Mouse (Mus musculus) liver, embryonic 11.5 days (tissue): ENCODE results near the gene Cacna1a. TPM values are rescaled to one million over a fixed set of nuclear protein-coding genes. Genes with fewer than 3 reads are reported as not detected.

ENCODE experiments used
- ATAC-seq: fragments of 200-750 bp; cut with Nextera tagmentation; replicated peaks from 2 replicates; pipeline ENCODE4 v1.8.0; 2017; ENCODE audit warnings: moderate number of reproducible peaks, mild to moderate bottlenecking, moderate TSS enrichment, moderate library complexity; ENCODE audit not compliant: low FRiP score
- DNase-seq: peaks from one replicate; pipeline ENCODE4 v3.0.0-alpha.2; 2017; ENCODE audit warnings: low spot score
- H3K27ac ChIP-seq: fragments of 300-500 bp; sonication (generic); 2 replicates; pipeline ENCODE4 v1.5.1; 2014; ENCODE audit warnings: mild to moderate bottlenecking, low read depth, low read length, control low read depth
- H3K27me3 ChIP-seq: fragments of 300-500 bp; sonication (generic); replicated peaks from 2 replicates; pipeline ENCODE4 v1.6.1; 2014; ENCODE audit warnings: low read length, mixed read lengths; ENCODE audit not compliant: control insufficient read depth, insufficient read depth
- H3K36me3 ChIP-seq: fragments of 300-500 bp; sonication (generic); 2 replicates; pipeline ENCODE4 v1.6.1; 2014; ENCODE audit warnings: mild to moderate bottlenecking, low read length, moderate library complexity, mixed read lengths; ENCODE audit not compliant: control insufficient read depth, insufficient read depth
- H3K4me1 ChIP-seq: fragments of 300-500 bp; sonication (generic); replicated peaks from 2 replicates; pipeline ENCODE4 v1.6.1; 2014; ENCODE audit warnings: low read length, mixed read lengths; ENCODE audit not compliant: control insufficient read depth, insufficient read depth
- H3K4me2 ChIP-seq: fragments of 300-500 bp; sonication (generic); 2 replicates; pipeline ENCODE4 v1.6.1; 2014; ENCODE audit warnings: mild to moderate bottlenecking, control low read depth, moderate library complexity
- H3K4me3 ChIP-seq: fragments of 300-500 bp; sonication (generic); 2 replicates; pipeline ENCODE4 v1.5.1; 2014; ENCODE audit warnings: low read depth, low read length, control low read depth
- H3K9ac ChIP-seq: fragments of 300-500 bp; sonication (generic); 2 replicates; pipeline ENCODE4 v1.6.1; 2014; ENCODE audit warnings: low read depth, low read length, control low read depth
- H3K9me3 ChIP-seq: fragments of 300-500 bp; sonication (generic); 2 replicates; pipeline ENCODE4 v1.6.1; 2016; ENCODE audit warnings: low read length, inconsistent platforms, mixed read lengths; ENCODE audit not compliant: control insufficient read depth
- WGBS: fragments of 180-500 bp; shearing (Covaris S2); extraction: QIAGEN DNeasy Blood & Tissue Kit; methylation state at CpG from one replicate; pipeline ENCODE4 v1.1.7; 2014; 5-methylcytosine and 5-hydroxymethylcytosine counted together
- polyA plus RNA-seq: library from polyadenylated mRNA; unstranded; fragments of >200 nt; fragmentation: Nextera tagmentation; extraction: Ambion mirVana; gene quantifications from 2 replicates; pipeline ENCODE4 v1.2.1, GENCODE M21; 2014

Gene Cacna1a
- polyA plus RNA-seq, 1 experiment from 2014 or later: 1.8 TPM

GRCm38 (mm10) chr8:84552457-84552856 lies 164.2 kb downstream of the Cacna1a start:
- ATAC-seq: no peak
- Histone ChIP-seq H3K9ac (no peak overlapping the region), H3K4me3 (no peak overlapping the region), H3K4me2 (no peak overlapping the region), H3K4me1 (no peaks in the 10 kb centered on the region), H3K9me3 (no peaks in the 10 kb centered on the region), H3K36me3 (no peaks in the 10 kb centered on the region), H3K27ac (no peak overlapping the region), H3K27me3 (peaks cover 26% of the 10 kb centered on the region)
- DNase-seq: no peak
- 71% methylated on average over 4 of the region's 4 CpGs for WGBS

GRCm38 (mm10) chr8:84553106-84553505 lies 164.9 kb downstream of the Cacna1a start:
- 81% methylated on average over 8 of the region's 8 CpGs for WGBS
- no peak overlapping the region for H3K9ac ChIP-seq
- peaks cover 33% of the 10 kb centered on the region for H3K27me3 ChIP-seq
- no peak for DNase-seq
- ATAC-seq: no peak
- H3K4me2 ChIP-seq: no peak overlapping the region
- H3K27ac ChIP-seq: no peak overlapping the region
- H3K4me1 ChIP-seq: no peaks in the 10 kb centered on the region
- H3K36me3 ChIP-seq: no peaks in the 10 kb centered on the region
- no peaks in the 10 kb centered on the region for H3K9me3 ChIP-seq
- H3K4me3 ChIP-seq: no peak overlapping the region

DNA sequence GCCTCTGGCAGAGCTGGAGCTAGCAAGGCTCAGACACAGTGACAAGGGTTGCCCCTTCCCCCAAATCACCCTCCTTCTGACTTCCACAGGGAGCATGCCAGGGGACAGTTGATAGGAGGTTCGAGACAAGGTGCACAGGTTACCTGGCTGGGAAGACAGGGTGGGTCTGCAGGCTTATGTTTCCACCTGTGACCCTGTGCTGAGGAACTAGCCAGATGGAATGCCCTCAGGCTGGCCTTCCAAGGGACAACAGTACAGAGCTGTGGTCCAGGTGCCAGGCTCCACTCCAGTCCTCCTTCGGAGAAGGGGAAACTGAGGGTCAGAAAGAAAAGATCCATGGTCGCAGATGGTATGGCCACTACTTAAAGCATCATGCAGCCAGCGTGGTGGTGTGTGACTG lies 165.4 kb downstream of the Cacna1a start:
- 76% methylated on average over 4 of the region's 4 CpGs for WGBS
- peaks cover 38% of the 10 kb centered on the region for H3K27me3 ChIP-seq
- no peak overlapping the region for H3K27ac ChIP-seq

GRCm38 (mm10) chr8:84554301-84555027 lies 166.2 kb downstream of the Cacna1a start:
- H3K9me3 ChIP-seq: no peaks in the 10 kb centered on the region
- H3K9ac ChIP-seq: no peak overlapping the region
- ATAC-seq (no peak), DNase-seq (peak; percentile 48)
- 47% methylated on average over 14 of the region's 14 CpGs for WGBS
- no peaks in the 10 kb centered on the region for H3K4me1 ChIP-seq
- no peaks in the 10 kb centered on the region for H3K36me3 ChIP-seq
- H3K4me3 ChIP-seq: no peak overlapping the region
- peaks cover 47% of the 10 kb centered on the region for H3K27me3 ChIP-seq
- H3K4me2 ChIP-seq: no peak overlapping the region
- no peak overlapping the region for H3K27ac ChIP-seq

More for the DNA sequence above, 165.4 kb downstream of the Cacna1a start:
- Histone ChIP-seq H3K9me3 (no peaks in the 10 kb centered on the region), H3K4me2 (no peak overlapping the region), H3K36me3 (no peaks in the 10 kb centered on the region), H3K4me3 (no peak overlapping the region), H3K9ac (no peak overlapping the region), H3K4me1 (no peaks in the 10 kb centered on the region)
- ATAC-seq (no peak), DNase-seq (no peak)

GRCm38 (mm10) chr8:84555269-84555668 lies 167.0 kb downstream of the Cacna1a start:
- Histone ChIP-seq H3K4me2 (no peak overlapping the region), H3K9me3 (no peaks in the 10 kb centered on the region), H3K27me3 (peaks cover 55% of the 10 kb centered on the region), H3K27ac (no peak overlapping the region), H3K9ac (no peak overlapping the region), H3K4me1 (no peaks in the 10 kb centered on the region), H3K36me3 (no peaks in the 10 kb centered on the region), H3K4me3 (no peak overlapping the region)
- ATAC-seq (no peak), DNase-seq (no peak)
- WGBS: 62% methylated on average over 7 of the region's 7 CpGs

DNA sequence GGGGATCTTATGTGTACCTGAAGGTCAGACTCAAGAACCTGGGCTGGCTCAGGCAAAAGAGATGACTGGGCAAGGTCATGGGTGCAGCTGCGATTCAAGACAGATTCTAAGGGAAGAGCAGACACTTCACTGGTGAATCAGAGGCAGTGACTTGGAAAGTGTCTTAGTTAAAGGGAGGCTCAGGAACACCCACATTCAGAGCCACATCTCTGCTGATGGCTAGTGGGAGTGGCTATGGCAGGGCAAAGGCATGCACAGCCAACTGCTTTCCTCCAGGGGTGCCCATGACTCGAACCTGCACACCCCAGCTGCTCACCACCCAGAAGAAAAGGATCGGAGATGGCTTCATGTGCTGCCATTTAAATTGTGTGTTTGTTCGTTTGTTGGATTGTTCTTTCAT lies 169.7 kb downstream of the Cacna1a start:
- Histone ChIP-seq H3K4me2 (no peak overlapping the region), H3K36me3 (no peaks in the 10 kb centered on the region), H3K4me3 (no peak overlapping the region), H3K27me3 (peaks cover 70% of the 10 kb centered on the region), H3K9me3 (no peaks in the 10 kb centered on the region), H3K9ac (no peak overlapping the region), H3K27ac (no peak overlapping the region), H3K4me1 (0 out of 2 replicates have a peak, but pooled peaks cover 3% of the 10 kb centered on the region)
- DNase-seq: no peak
- ATAC-seq: no peak
- WGBS: 63% methylated on average over 4 of the region's 4 CpGs

DNA sequence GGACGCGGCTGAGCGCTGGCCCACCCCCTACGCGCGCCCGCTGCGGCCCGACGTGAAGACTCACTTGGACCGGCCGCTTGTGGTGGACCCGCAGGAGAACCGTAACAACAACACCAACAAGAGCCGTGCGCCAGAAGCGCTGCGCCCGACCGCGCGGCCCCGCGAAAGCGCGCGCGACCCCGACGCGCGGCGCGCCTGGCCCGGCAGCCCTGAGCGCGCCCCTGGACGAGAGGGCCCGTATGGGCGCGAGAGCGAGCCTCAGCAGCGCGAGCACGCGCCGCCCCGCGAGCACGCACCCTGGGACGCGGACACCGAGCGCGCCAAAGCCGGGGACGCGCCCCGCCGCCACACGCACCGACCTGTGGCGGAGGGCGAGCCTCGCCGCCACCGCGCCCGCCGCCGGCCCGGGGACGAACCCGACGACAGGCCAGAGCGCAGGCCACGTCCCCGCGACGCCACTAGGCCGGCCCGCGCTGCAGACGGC lies 170.9 kb downstream of the Cacna1a start:
- Histone ChIP-seq H3K4me1 (0 out of 2 replicates have a peak, but pooled peaks cover 3% of the 10 kb centered on the region), H3K36me3 (no peaks in the 10 kb centered on the region), H3K27ac (no peak overlapping the region), H3K9ac (no peak overlapping the region), H3K4me3 (peak overlapping the region; percentile 41), H3K27me3 (peaks cover 74% of the 10 kb centered on the region), H3K9me3 (no peaks in the 10 kb centered on the region), H3K4me2 (peak overlapping the region; percentile 59)
- ATAC-seq: no peak
- WGBS: 3% methylated on average over 82 of the region's 84 CpGs
- DNase-seq: no peak

- no peak for DNase-seq
- no peaks in the 10 kb centered on the region for H3K36me3 ChIP-seq
- H3K9ac ChIP-seq: no peak overlapping the region
- no peaks in the 10 kb centered on the region for H3K9me3 ChIP-seq
- 0 out of 2 replicates have a peak, but pooled peaks cover 3% of the 10 kb centered on the region for H3K4me1 ChIP-seq
- H3K27ac ChIP-seq: no peak overlapping the region
- no peak overlapping the region for H3K4me3 ChIP-seq
- peaks cover 69% of the 10 kb centered on the region for H3K27me3 ChIP-seq
- WGBS: 47% methylated on average over 4 of the region's 4 CpGs
- H3K4me2 ChIP-seq: no peak overlapping the region
- ATAC-seq: no peak
Measured at GRCm38 (mm10) chr8:84561698-84562097, 173.5 kb downstream of the Cacna1a start.

GRCm38 (mm10) chr8:84564042-84564441 lies 175.8 kb downstream of the Cacna1a start:
- Histone ChIP-seq H3K4me3 (no peak overlapping the region), H3K27ac (no peak overlapping the region), H3K36me3 (no peaks in the 10 kb centered on the region), H3K27me3 (peaks cover 53% of the 10 kb centered on the region), H3K9me3 (no peaks in the 10 kb centered on the region), H3K4me2 (no peak overlapping the region), H3K9ac (no peak overlapping the region), H3K4me1 (0 out of 2 replicates have a peak, but pooled peaks cover 3% of the 10 kb centered on the region)
- no peak for DNase-seq
- ATAC-seq: no peak
- WGBS: 70% methylated on average over 1 of the region's 1 CpGs
